Mouse (Mus musculus): ENCODE data around the gene Pde11a.

The Pde11a gene

DNA sequence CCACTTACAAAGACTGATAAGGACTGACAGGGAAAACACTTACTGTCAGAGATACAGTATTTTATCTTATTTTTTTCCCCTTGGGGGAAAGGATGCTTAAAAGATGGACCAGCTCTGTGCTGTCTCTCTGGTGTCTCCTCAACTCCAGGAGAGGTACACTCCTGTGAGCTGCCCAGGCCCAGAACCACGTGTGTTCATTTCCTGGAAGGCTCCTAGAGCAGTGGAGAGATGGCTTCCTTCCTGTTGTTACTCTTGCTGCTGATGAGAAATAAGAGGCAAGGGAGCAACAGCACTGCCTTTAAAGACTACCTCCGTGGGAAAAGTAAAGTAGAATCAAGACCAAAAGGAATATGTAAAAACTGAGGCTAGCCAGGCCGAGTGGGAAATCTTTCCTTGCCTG, 205.6 kb downstream of the Pde11a start:
- no peak for DNase-seq

- no peak for DNase-seq
These were observed 208.5 kb downstream of the Pde11a start for GRCm38 (mm10) chr2:76129933-76130627.

DNA sequence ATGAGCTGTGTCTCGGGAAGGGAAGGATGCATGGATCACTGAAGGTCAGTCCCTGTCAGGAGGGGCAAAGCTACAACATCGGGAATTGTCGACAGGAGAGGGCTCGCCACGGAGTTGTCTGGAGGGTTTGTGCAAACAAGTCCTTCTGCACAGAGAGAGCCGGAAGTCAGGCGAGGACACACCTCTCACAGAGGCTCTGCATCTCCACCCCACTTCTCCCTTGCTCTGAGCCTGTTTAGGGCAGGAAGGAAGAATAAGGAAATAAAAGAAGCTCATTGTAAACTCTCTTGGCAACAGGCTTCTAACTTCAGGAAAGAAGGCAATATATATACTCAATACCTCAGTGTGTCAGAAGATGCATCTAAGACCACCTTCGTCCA, 209.5 kb downstream of the Pde11a start:
- DNase-seq: no peak

DNA sequence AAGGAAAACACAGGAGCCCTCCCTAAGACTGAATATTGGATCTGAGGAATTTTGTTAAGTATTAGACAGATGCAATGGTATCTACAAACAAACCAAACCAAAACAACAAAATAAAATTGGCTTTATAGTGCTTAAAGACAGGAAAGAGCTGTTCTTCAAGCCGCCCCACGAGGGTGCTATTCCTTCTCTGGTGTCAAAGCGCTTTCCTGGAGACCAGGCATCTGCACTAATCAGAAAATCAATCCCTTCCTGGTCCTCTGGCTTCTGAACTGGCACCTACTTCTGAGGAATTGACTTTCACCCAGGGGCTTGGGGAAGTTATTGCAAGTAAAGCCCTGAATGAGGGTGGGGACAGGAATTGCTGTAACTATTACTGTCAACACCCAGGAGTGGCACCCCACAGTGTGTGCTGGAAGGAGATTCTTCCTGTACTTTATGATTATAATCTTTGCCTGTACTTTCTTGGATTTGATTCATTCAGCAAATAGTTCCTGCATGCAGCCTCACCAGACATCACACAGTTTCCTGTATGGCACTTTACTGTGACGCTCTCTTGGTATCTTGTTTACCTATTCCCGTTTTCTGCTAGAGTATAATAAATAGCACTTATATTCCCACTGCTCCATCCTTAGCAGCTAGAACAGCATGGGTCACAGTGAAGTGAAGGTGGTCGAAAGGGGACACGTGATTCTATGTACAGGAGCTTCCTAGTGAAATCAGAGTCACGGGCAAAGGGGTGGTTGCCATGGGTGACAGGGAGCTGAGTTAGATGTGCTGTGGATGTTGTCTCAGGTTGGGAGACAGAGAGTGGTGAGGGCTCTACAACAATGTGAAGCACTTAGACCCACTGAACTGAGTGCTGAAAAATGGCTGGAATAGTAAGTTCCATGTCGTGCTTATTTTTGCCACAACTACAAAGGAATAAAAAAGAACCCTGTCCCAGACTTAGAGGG, 210.2 kb downstream of the Pde11a start:
- DNase-seq: no peak

GRCm38 (mm10) chr2:76126651-76127050, 211.9 kb downstream of the Pde11a start:
- no peak for DNase-seq

- DNase-seq: no peak
These were observed 213.8 kb downstream of the Pde11a start for GRCm38 (mm10) chr2:76124821-76125220.

DNA sequence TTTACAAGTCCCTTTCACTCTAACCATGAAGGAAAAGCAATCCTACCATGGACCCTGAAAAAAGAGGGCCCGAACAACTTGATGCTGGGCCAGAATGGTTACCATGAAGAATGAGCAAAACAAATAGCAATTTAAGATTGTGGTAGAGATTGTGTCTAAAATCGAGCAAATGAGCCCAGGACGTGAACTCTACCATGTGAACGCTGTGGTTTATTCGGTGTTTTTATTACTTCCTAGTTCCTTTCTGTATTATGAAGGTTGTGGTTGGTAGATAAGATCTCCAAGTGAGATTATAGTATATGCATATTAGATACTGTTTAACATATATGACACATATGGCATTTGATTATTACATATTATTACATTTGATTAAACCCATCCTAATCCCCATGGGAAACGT, 216.4 kb downstream of the Pde11a start:
- no peak for DNase-seq

DNA sequence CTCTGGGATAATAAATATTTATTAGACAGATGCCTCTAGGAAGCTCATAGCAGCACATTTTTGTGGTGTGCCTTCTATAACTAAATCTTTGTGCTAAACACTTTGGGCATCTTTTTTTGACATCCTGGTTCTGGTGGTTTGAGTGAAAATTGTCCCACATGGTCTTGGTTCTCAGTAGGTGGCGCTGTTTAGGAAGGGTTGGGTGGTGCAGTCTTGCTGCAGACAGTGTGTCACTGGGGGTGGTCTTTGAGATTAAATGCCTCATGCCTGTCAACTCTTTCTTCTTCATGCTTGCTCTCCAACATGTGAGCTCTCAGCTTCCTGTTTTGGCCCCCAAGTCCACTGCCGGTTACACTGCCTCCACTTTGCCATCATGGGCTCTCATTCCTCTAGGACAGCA, 218.7 kb downstream of the Pde11a start:
- no peak for DNase-seq

DNA sequence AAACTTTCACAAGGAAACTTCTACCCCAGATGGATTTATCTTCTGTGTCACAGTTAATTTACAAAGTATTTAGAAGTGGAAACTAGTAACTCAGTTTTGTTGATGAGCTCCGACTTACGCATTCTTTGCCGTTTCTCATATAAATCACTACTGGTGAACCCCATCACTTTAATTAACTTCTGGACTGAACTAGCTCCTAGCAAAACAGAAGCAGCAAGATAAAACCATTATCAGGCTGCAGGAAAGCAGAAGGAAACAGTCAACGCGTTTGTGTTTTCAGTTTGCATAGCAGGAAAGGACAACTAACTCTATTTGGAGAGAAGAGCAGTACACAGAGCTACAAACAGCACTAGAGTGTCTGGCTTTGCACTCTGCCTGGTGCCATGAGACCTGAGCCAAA, 220.1 kb downstream of the Pde11a start:
- no peak for DNase-seq

DNA sequence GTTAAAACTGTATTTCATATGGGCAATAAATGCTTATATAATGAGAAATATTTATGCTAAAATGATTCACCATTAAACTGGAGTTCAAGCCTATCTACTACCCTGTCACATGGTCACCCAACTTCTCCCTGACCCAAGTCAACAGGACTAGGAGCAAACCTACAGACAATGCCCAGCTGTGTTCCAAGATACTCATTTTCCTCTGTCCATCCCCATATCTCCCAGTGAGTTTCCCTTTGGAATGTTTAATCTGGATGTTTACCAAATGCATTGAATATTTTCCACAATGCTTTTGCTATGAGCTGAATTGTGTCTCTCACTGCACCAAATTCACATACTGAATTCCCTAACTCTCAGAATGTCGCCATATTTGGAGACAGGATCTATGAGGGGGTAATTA, 221.4 kb downstream of the Pde11a start:
- DNase-seq: no peak

DNA sequence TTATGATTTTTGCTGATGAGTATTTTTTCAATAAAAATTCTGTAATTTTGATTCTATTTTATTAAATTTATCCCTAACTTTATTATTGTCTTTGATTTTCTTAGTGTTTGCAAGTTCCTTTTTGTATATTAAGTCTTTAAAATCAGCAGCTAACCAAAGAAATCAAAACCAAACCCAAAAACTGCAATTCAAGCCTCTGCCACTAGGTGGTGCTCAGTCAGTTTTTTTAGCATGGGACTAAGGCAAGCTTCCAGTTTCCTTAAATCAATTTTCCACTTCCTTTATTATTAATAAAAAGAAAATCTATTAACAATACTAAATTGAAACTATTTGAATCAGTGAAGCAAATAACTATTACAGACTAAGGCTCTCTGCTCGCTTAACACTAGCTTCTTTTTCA, 222.9 kb downstream of the Pde11a start:
- no peak for DNase-seq

DNA sequence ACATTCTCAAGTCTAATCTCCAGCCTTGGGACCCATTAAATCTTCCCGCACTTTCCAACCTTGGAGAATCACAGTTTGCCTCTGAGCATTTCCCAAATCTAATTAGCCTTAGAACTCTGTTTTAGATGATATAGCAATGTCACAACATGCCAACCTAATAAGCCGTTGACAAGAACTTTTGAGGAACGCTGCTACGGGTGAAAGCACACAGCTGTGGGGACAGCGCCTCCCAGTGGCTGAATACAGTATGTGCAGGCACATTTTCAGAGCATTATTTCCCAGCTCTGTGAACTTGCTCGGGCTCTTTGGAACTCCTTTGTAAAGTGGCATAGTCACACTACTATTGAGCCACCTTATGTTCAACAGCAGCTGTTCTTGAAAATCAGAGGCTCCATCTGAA, 223.8 kb downstream of the Pde11a start:
- DNase-seq: no peak

GRCm38 (mm10) chr2:76109653-76110052, 228.9 kb downstream of the Pde11a start:
- DNase-seq: no peak

DNA sequence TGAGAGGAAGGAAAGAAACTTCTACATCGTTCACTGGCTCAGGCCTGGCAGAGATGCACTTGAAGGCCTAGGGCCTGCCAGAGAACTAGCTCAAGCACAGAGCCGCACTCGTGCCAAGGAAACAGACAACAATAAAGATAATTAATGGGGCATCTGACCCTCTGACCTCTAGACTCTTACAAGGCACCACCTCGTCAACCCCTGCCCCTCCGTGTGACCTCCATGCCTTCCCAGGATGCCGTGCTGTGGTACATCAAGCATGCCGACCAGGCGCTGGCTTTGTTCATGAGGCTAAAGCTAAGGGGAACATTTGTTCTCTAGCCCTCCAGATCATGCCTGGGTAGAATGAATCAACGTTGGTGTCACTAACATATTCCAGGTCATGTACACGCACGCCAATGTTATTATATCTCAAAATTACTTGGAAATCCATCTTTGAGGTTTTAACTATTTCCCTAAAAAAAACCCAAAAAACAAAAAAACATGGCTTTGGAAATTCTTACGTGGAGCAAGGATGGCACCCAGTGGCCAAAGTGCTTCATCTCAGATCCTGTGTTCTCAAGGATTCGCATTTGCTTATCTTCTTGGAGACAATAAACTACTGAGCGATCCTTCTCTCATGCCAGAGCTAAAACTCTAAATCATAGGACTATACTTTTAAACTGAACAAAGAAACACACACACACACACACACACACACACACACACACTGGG, 236.5 kb downstream of the Pde11a start:
- DNase-seq: no peak

GRCm38 (mm10) chr2:76100597-76100996, 238.0 kb downstream of the Pde11a start:
- no peak for DNase-seq

- no peak for DNase-seq
These were observed 238.7 kb downstream of the Pde11a start for GRCm38 (mm10) chr2:76099726-76100347.

DNA sequence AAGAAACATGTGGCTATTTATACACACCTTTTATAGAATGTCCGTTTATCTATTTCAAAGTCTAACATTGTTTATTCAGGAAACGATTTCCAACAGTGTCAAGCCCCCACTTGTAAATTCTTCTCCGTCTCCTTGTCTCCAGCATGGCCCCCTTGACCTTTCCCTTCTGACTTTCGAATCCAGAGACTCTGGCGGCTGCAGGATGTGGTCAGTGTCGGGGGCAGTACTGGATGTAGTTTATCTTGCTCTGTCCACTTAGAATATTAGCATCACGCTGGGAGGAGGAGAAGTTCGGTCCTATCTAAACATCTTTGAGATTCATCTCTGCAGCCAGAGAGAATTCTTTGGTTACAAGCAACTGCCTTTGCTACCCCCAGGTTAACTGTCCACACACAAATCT, 240.2 kb downstream of the Pde11a start:
- no peak for DNase-seq

DNA sequence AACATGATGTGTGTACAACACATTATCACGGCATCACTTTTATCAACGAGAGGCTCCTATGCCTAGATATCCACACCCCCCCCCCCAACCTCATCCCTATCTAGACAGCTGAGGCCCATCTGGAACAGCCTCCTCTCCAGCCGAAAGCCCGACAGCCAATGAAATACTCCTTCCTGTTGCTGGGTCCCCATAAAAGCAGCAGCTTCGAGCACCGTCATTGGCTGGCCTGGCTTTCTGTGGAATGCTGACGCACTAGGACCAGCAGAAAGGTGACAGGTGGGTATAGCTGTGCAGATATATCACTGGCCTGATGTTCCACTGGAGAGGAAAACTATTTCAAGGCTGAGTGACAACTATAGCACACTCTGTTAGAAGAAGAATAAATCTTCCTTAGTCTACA, 240.7 kb downstream of the Pde11a start:
- DNase-seq: no peak

GRCm38 (mm10) chr2:76097284-76097683, 241.3 kb downstream of the Pde11a start:
- no peak for DNase-seq

DNA sequence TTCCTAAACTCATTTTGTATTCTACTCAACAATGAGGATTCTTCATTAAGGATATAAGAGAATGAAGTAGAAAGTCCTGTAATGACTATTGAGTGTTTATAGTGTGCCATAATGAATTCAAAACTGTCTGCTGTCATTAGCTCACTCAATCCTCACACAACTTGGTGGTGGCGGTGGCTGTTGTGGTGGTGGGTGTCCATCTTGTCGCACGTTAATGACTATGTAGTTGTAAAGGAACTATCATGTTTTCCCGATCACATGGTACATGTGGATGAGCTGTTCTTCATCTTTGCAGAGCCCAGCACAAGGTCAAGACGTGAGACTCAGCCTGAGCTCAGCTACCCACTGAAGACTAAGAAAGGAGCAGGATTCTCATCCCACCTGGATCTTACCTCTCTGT, 242.7 kb downstream of the Pde11a start:
- no peak for DNase-seq

GRCm38 (mm10) chr2:76090506-76090905, 248.1 kb downstream of the Pde11a start:
- DNase-seq: no peak

- no peak for DNase-seq
These were observed 249.7 kb downstream of the Pde11a start for GRCm38 (mm10) chr2:76088844-76089243.

DNA sequence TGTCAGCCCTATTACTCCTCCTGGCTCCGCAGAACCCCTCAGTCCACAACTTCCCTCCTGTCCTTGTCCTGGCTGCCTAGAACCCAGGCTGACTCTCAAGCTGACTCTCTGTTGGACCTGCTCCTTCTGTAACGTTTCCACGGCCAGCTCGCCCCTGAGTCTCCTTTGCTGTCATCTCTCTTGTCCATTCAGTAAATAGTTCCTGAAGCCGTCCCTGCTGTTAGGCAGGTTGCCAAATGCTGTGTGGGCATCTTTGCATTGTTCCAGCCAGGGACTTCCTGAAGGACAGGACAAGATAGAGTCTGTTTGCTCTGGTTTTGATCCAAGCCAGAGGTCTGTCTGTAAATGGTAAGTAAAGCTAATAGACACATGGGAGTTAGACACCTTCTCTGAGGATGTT, 250.2 kb downstream of the Pde11a start:
- no peak for DNase-seq

Data from thymus, adult 18-20 months (tissue).